Mouse (Mus musculus) kidney, adult 2 months (tissue): ENCODE data around the gene Dynll2.

Source experiments
- CTCF ChIP-seq: fragments of 200-500 bp; conservative IDR thresholded peaks from 2 replicates; pipeline ENCODE4 v1.5.1; 2011; ENCODE audit warnings: low read depth, mild to moderate bottlenecking, control low read depth, low read length, moderate library complexity, mixed read lengths; ENCODE audit not compliant: insufficient read depth, insufficient read length
- POLR2A ChIP-seq: fragments of 200-500 bp; IDR thresholded peaks from one replicate; pipeline ENCODE4 v1.6.1; 2011; ENCODE audit warnings: low read depth, low read length, control low read depth

DNA sequence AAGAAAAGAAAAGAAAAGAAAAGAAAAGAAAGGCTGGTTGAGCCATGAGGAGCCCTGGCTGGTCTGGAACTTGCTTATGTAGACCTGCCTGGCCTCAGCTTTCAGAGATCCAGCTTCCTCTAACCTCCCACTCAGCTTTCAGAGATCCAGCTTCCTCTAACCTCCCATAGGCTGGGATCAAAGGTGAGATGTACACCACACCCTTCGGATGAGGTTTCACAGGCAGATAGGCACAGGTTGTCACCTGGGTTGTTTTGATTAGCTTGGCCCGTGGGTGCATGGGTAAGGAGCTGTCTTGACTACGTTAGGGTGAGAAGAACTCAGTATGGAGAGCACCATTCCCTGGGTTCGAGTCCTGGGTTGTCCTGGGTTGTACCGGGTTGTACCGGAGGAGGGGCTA, 14.5 kb downstream of the Dynll2 start:
- TF ChIP-seq CTCF: no peak
- TF ChIP-seq POLR2A: no peak
